Mouse (Mus musculus) neural tube, embryonic 15.5 days (tissue): ENCODE measurements around the gene Lrrc51. TPM values are rescaled to one million over a fixed set of nuclear protein-coding genes. Genes with fewer than 3 reads are reported as not detected.

Experiments used
- ATAC-seq: fragments of 200-750 bp; cut with Nextera tagmentation; 2 replicates; pipeline ENCODE4 v1.8.0; 2017; ENCODE audit warnings: mild to moderate bottlenecking, moderate TSS enrichment, moderate library complexity; ENCODE audit not compliant: low FRiP score
- H3K27ac ChIP-seq: fragments of 300-500 bp; sonication (generic); replicated peaks from 2 replicates; pipeline ENCODE4 v1.5.1; 2015; ENCODE audit warnings: mild to moderate bottlenecking, inconsistent platforms
- H3K27me3 ChIP-seq: fragments of 300-500 bp; sonication (generic); replicated peaks from 2 replicates; pipeline ENCODE4 v1.6.1; 2015; ENCODE audit warnings: inconsistent platforms
- H3K36me3 ChIP-seq: fragments of 300-500 bp; sonication (generic); 2 replicates; pipeline ENCODE4 v1.6.1; 2015; ENCODE audit warnings: inconsistent platforms
- H3K4me1 ChIP-seq: fragments of 300-500 bp; sonication (generic); 2 replicates; pipeline ENCODE4 v1.6.1; 2015; ENCODE audit warnings: inconsistent platforms
- H3K4me2 ChIP-seq: fragments of 300-500 bp; sonication (generic); 2 replicates; pipeline ENCODE4 v1.6.1; 2015; ENCODE audit warnings: inconsistent platforms, mild to moderate bottlenecking, moderate library complexity
- H3K4me3 ChIP-seq: fragments of 300-500 bp; sonication (generic); replicated peaks from 2 replicates; pipeline ENCODE4 v1.5.1; 2015; ENCODE audit warnings: mild to moderate bottlenecking, inconsistent platforms
- H3K9ac ChIP-seq: fragments of 300-500 bp; sonication (generic); replicated peaks from 2 replicates; pipeline ENCODE4 v1.6.1; 2015; ENCODE audit warnings: mild to moderate bottlenecking, inconsistent platforms
- H3K9me3 ChIP-seq: fragments of 300-500 bp; sonication (generic); replicated peaks from 2 replicates; pipeline ENCODE4 v1.6.1; 2016; ENCODE audit warnings: inconsistent platforms
- WGBS: fragments of 180-500 bp; shearing (Covaris S2); methylation state at CpG from one replicate; pipeline ENCODE4 v1.1.7; 2015; ENCODE audit warnings: mixed read lengths; 5-methylcytosine and 5-hydroxymethylcytosine counted together
- polyA plus RNA-seq: library from polyadenylated mRNA; unstranded; fragments of >200 nt; fragmentation: Nextera tagmentation; extraction: Ambion mirVana; gene quantifications from 2 replicates; pipeline ENCODE4 v1.2.1, GENCODE M21; 2015

Lrrc51 gene
- 9.6 and 9.8 TPM in 2 replicates for polyA plus RNA-seq

DNA sequence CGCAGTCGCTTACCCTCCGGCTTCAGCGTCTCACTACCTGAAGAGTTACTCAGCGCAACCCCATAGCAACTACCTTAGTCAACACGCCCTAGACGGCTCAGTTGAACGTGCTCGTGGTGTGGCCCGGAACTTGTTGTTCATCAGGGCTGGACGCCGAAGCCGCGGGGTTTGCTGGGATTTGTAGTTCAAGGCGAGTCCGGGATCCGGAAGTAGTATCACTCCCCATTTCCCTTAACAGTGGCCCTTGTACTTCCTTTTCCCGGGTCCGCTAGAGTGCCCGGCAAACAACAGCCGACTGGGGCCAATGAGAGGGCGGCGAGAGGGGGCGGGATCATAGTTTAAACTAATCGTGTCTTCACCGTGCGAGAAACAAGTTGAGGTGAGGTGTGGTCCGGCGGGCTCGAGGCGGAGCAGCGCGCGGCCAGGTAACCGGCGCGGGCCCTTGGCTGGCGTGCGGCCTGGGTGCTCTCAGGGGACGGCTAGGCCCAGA, at the start of gene Lrrc51, which contains the start of gene Numa1:
Gene Lrrc51 (minus strand): TSS at position 145 of the 490 bp plus-strand sequence.
Gene Numa1 (plus strand): TSS at position 361 of the 490 bp plus-strand sequence.
- peak within 1 kb of the TSS; percentile 77 for H3K9ac ChIP-seq
- WGBS = under 1% methylated on average over 40 of the region's 40 CpGs
- H3K4me2 ChIP-seq = peak within 1 kb of the TSS; percentile 81
- H3K4me3 ChIP-seq = peak within 1 kb of the TSS; percentile 82
- no peaks in the 10 kb centered on the region for H3K27me3 ChIP-seq
- no peaks in the 10 kb centered on the region for H3K9me3 ChIP-seq
- H3K36me3 ChIP-seq = no peaks in the 10 kb centered on the region
- H3K4me1 ChIP-seq = peaks cover 37% of the 10 kb centered on the region
- ATAC-seq = peak; percentile 99
- H3K27ac ChIP-seq = peak within 1 kb of the TSS; percentile 78

DNA sequence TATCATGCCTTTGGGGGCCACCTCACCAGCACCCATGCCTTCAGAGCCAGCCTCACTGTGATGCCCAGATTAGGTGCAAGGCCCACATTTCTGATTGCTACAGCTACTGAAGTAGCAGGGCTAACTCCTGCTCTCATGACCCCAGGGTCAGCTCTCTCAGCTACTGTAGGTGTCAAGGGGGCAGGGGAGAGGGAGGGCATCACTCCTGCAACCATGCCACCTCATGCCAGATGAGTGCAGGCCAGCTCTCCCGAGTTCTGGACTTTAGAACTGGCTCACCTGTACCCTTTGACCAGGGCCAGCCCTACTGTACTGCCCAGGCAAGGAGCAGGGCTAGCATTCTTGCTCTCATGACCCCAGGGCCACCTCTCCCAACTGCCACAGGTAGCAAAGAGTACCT, 49.0 kb upstream of the Lrrc51 start:
- ATAC-seq = no peak
- Histone ChIP-seq H3K4me1 (no peaks in the 10 kb centered on the region), H3K9me3 (no peaks in the 10 kb centered on the region), H3K4me3 (no peak overlapping the region), H3K27ac (no peak overlapping the region), H3K9ac (no peak overlapping the region), H3K27me3 (no peaks in the 10 kb centered on the region), H3K36me3 (peaks cover 22% of the 10 kb centered on the region), H3K4me2 (no peak overlapping the region)
- WGBS = 93% methylated on average over 1 of the region's 1 CpGs

DNA sequence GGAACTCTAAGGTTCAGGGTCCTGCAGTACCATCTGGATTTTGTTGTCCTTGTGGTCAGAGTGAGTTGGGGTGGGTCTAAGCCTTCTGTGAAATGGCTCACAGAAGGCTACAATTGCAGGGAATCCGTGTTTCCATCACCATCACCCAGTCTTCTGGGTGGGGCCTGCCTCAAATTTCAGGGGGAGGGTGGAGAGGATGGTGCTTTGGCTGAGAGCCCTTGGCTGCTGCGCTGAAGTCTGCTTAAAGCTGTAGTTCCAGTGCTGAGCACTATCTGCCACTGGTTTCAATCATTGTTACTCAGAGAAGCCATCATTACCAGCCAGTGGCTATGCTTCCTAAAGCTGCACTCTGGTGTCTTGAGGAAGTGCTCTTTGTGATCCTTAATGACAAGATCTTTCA, 40.8 kb upstream of the Lrrc51 start:
- ATAC-seq = no peak
- WGBS = 63% methylated on average over 2 of the region's 2 CpGs
- no peaks in the 10 kb centered on the region for H3K27me3 ChIP-seq
- peaks cover 31% of the 10 kb centered on the region for H3K4me1 ChIP-seq
- H3K4me3 ChIP-seq = no peak overlapping the region
- H3K4me2 ChIP-seq = no peak overlapping the region
- no peak overlapping the region for H3K9ac ChIP-seq
- peaks cover 3% of the 10 kb centered on the region; the same call in 1 of the 2 replicates for H3K36me3 ChIP-seq
- 0 out of 2 replicates have a peak overlapping the region, but pooled peaks have one; percentile 46 for H3K27ac ChIP-seq
- H3K9me3 ChIP-seq = no peaks in the 10 kb centered on the region

DNA sequence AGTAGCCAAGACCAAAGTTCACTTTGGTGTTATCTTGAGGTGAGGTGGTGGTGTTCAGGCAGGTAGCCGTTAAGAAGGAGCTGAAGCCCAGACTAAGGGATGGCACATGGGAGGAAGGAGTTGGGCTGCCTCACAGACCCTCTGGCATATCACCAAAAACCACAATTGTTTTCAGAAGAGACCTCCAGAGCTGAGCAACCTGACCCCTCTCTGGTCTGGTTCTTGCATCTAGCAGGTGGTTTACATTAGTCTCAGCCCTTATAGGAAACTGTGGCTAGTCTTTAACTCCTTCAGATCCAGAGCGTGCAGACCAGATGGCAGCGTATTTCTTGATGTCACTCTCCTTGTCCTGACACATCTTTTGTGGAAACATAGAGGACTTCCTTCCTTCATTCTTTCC, 40.0 kb upstream of the Lrrc51 start:
- H3K9me3 ChIP-seq = no peaks in the 10 kb centered on the region
- H3K36me3 ChIP-seq = peaks cover 3% of the 10 kb centered on the region; the same call in 1 of the 2 replicates
- H3K27me3 ChIP-seq = no peaks in the 10 kb centered on the region
- 77% methylated on average over 3 of the region's 3 CpGs for WGBS
- 0 out of 2 replicates have a peak overlapping the region, but pooled peaks have one; percentile 18 for H3K27ac ChIP-seq
- H3K4me2 ChIP-seq = no peak overlapping the region
- H3K9ac ChIP-seq = no peak overlapping the region
- H3K4me1 ChIP-seq = peaks cover 36% of the 10 kb centered on the region
- no peak overlapping the region for H3K4me3 ChIP-seq
- no peak for ATAC-seq

DNA sequence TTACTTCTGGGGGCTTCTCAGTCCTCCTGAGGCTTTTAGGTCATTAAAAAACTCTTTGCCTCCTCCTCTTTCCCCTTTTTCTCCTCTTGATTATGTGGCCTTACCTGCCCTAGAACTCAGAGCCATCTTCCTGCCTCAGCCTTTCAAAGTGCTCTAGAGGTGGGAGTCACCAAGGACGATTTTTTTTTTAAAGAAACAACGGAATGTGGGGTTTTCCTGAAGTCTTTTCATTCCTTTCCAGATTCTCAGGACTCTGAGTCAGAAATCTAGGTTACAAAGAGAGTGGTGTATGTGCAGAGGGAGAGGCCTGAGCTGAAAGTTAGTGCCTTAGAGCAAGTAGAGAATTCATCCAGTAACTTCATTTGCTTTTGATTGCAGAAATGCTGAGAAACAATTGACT, 38.0 kb upstream of the Lrrc51 start:
- peak overlapping the region; percentile 76 for H3K4me3 ChIP-seq
- no peaks in the 10 kb centered on the region for H3K36me3 ChIP-seq
- peak overlapping the region; percentile 100 for H3K27ac ChIP-seq
- H3K9me3 ChIP-seq = no peaks in the 10 kb centered on the region
- peak overlapping the region; percentile 77 for H3K4me2 ChIP-seq
- ATAC-seq = no peak
- no peaks in the 10 kb centered on the region for H3K27me3 ChIP-seq
- 55% methylated on average over 2 of the region's 2 CpGs for WGBS
- peaks cover 43% of the 10 kb centered on the region for H3K4me1 ChIP-seq
- H3K9ac ChIP-seq = peak overlapping the region; percentile 89

DNA sequence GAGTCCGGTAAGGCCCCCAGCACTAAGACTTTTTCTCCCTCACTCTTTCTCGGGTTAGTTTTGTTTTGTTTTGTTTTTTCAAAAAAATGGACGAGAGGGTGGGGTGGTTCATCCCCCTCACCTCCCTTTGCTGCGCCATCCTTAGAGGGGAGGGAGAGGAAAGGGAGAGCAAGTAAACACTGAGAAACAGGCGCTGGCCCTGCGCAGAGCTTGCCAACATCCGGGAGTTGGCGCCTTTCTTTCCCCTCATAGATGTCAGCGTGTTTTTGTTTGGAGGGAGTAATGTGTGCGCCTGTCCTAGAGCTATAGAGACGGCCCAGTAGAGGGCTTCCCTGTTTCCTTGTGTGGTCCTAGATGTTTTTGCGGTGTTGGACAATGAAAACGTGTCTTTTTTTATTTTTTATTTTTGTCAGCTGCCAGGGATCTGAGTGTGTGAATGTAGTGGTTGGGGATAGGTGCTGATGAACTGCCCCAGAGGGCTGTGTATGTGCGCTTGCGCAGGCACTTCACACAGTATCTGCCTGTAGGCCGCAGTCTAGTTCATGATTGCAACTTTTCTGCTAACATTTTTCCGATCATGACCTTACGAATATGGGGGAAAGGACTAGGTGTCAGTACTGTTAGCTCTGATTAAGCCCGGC, 37.2 kb upstream of the Lrrc51 start:
- ATAC-seq = peak; percentile 78
- H3K27me3 ChIP-seq = no peaks in the 10 kb centered on the region
- no peaks in the 10 kb centered on the region for H3K9me3 ChIP-seq
- peak overlapping the region; percentile 89 for H3K9ac ChIP-seq
- H3K4me3 ChIP-seq = peak overlapping the region; percentile 76
- no peaks in the 10 kb centered on the region for H3K36me3 ChIP-seq
- WGBS = 2% methylated on average over 19 of the region's 19 CpGs
- peaks cover 43% of the 10 kb centered on the region for H3K4me1 ChIP-seq
- H3K27ac ChIP-seq = peak overlapping the region; percentile 100
- peak overlapping the region; percentile 77 for H3K4me2 ChIP-seq

DNA sequence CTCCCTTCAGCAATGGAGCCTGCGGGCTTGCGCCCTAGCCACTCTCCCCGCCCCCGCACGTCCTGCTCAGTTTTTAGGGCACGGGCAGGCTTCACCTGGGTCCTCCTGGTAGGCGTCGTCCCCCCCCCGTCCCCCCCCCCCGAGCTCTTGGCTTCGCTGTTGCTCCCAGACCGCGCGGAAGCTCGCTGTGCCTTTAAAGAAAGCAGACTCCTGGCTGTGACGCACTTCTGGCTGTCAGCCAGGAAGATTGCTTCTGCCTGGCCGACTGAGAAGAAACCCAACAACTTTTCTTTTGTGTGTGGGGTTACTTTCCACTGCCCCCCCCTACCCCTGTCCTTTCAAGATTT, 36.7 kb upstream of the Lrrc51 start:
- Histone ChIP-seq H3K27ac (peak overlapping the region; percentile 100), H3K4me3 (peak overlapping the region; percentile 76), H3K4me1 (peaks cover 43% of the 10 kb centered on the region), H3K36me3 (no peaks in the 10 kb centered on the region), H3K9ac (peak overlapping the region; percentile 89), H3K9me3 (no peaks in the 10 kb centered on the region), H3K4me2 (peak overlapping the region; percentile 77), H3K27me3 (no peaks in the 10 kb centered on the region)
- 0% methylated on average over 17 of the region's 17 CpGs for WGBS
- ATAC-seq = peak; percentile 83

DNA sequence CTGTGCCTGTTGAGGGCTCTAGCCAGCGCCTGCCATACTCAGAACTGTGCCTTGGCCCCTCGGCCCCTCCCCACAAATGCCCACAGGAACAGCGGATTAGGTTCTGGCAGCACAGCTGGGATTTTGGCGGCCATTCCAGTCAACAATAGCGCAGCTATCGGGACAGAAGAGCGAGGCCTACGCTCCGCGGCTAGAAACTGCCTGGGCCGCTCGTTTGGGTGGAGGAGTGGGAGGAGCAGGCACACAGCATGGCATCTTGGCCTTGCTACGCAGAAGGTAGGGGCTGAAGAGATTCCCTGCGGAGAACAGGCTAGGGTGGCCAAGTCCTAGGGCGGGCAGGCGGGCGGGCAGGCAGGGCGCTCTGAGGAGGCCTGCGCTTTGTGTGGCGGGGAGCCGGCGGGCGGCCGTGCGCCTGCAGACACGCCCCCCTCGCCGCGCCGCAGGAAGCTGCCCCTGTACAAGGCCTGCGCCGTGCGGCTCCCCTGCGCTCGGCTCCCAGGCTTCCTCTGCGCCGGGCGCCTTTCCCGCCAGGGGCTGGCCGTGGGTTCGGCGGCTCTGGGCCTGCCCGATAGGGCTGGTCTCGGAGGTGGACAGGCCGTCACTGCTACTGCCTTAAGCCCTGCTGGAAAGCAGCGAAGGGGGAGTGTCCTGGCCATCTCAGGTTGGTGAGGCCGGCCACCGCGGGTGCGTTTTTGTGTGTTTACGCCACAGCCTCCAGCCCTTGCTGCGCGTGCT, 36.2 kb upstream of the Lrrc51 start:
- H3K9me3 ChIP-seq = no peaks in the 10 kb centered on the region
- H3K4me2 ChIP-seq = peak overlapping the region; percentile 77
- H3K9ac ChIP-seq = peak overlapping the region; percentile 89
- peak; percentile 90 for ATAC-seq
- no peaks in the 10 kb centered on the region for H3K27me3 ChIP-seq
- H3K27ac ChIP-seq = peak overlapping the region; percentile 100
- H3K4me3 ChIP-seq = peak overlapping the region; percentile 76
- H3K36me3 ChIP-seq = no peaks in the 10 kb centered on the region
- WGBS = under 1% methylated on average over 49 of the region's 53 CpGs
- peaks cover 43% of the 10 kb centered on the region for H3K4me1 ChIP-seq

DNA sequence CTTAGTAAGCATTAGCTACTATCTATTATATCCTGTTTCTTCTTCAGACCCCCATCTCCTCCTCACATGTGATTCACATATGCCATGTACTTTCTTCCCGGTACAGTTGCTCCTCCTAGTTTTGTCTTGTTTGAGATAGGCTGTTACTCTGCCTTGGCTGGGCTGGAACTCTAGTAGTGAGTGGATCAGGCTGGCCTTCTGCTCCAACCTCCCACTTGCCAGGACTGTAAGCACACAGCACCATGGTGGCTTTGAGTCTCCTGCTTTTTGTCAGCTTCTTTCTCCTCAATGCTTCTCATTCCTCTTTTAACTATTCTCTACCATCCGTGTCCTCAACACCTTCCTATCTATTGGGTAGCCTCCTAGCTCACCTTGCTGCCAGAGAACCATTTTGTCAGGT, 35.1 kb upstream of the Lrrc51 start:
- no peak overlapping the region; the same call in 1 of the 2 replicates for H3K4me3 ChIP-seq
- H3K9ac ChIP-seq = no peak overlapping the region; the same call in 1 of the 2 replicates
- WGBS = 76% methylated on average over 2 of the region's 2 CpGs

DNA sequence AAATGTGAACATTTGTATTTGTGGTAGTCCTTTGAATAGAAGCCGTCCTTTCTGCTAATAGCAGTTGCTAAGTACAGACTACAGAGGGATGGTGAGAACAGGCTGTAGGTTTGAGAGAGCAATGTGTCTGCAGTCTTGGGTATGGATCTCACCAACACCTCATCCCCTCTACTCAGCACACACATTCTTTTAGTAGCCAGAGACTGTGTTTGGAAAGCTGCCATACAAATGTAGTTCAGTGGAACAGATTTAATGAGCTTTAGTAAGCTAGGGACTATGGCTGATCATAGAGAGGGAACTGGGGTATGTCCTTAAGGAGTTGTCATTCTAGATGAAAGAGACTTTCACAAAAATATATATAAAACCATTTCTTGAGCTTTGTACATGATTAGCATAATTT, 33.6 kb upstream of the Lrrc51 start:
- H3K9me3 ChIP-seq = no peaks in the 10 kb centered on the region
- WGBS = 89% methylated on average over 1 of the region's 1 CpGs
- no peak overlapping the region for H3K27ac ChIP-seq
- no peak overlapping the region for H3K9ac ChIP-seq
- no peaks in the 10 kb centered on the region for H3K27me3 ChIP-seq
- no peak overlapping the region for H3K4me2 ChIP-seq
- no peak overlapping the region for H3K4me3 ChIP-seq
- no peaks in the 10 kb centered on the region for H3K36me3 ChIP-seq
- ATAC-seq = no peak
- peaks cover 23% of the 10 kb centered on the region for H3K4me1 ChIP-seq

More for the DNA sequence above, 35.1 kb upstream of the Lrrc51 start:
- peak overlapping the region; percentile 100 for H3K27ac ChIP-seq
- no peak for ATAC-seq
- no peaks in the 10 kb centered on the region for H3K36me3 ChIP-seq
- no peaks in the 10 kb centered on the region for H3K9me3 ChIP-seq
- H3K27me3 ChIP-seq = no peaks in the 10 kb centered on the region
- H3K4me1 ChIP-seq = peaks cover 37% of the 10 kb centered on the region
- H3K4me2 ChIP-seq = peak overlapping the region; percentile 77

DNA sequence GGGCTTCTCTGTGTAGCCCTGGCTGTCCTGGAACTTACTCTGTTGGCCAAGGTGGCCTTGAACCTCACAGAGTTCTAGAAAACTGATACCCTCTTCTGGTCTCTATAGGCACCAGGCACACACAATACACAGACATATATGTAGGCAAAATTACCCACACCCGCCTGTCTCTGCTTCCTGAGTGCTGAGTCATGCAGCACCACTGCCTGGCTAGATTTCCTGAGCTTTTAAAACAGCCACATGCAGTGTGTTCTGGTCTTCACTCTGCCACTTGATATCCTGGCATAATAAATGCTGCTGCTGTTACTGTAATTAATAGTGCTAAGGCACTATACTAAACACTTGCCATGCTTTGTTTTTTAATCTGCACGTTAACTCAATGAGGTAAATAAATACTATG, 31.9 kb upstream of the Lrrc51 start:
- Histone ChIP-seq H3K36me3 (no peaks in the 10 kb centered on the region), H3K9me3 (no peaks in the 10 kb centered on the region), H3K4me3 (no peak overlapping the region), H3K9ac (no peak overlapping the region), H3K27ac (no peak overlapping the region), H3K27me3 (no peaks in the 10 kb centered on the region), H3K4me2 (no peak overlapping the region), H3K4me1 (peaks cover 11% of the 10 kb centered on the region)
- WGBS = 81% methylated on average over 2 of the region's 2 CpGs
- no peak for ATAC-seq

DNA sequence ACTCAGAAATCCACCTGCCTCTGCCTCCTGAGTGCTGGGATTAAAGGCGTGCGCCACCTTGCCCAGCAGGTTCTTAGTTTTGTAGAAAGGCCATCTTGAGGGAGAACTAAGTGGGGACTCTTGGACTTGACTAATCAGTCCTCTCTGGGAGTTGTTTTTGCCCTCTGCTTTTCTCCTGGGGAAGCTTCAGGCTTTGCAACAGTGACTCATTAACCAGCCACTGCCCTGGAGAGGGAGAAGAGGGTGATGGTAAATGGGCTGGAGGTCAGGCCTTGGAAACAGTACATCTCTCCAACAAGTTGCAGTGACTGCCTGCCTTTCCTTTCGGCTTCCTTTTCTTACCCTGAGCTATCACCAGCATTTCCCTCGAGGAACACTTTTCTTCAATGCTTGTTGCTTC, 30.9 kb upstream of the Lrrc51 start:
- no peaks in the 10 kb centered on the region for H3K36me3 ChIP-seq
- no peak for ATAC-seq

More for the DNA sequence above, 30.9 kb upstream of the Lrrc51 start:
- Histone ChIP-seq H3K4me1 (peaks cover 17% of the 10 kb centered on the region), H3K27ac (no peak overlapping the region), H3K4me3 (no peak overlapping the region), H3K9ac (no peak overlapping the region), H3K27me3 (no peaks in the 10 kb centered on the region), H3K4me2 (no peak overlapping the region), H3K9me3 (no peaks in the 10 kb centered on the region)
- 91% methylated on average over 4 of the region's 4 CpGs for WGBS
